Mouse (Mus musculus) forebrain, embryonic 11.5 days (tissue): ENCODE results near the gene Larp1. TPM values are rescaled to one million over a fixed set of nuclear protein-coding genes. Genes with fewer than 3 reads are reported as not detected.

Source experiments
- ATAC-seq: fragments of 200-750 bp; cut with Nextera tagmentation; replicated peaks from 2 replicates; pipeline ENCODE4 v1.8.0; 2017; ENCODE audit warnings: moderate TSS enrichment; ENCODE audit not compliant: low FRiP score
- DNase-seq: peaks from one replicate; pipeline ENCODE4 v3.0.0-alpha.2; 2017; ENCODE audit warnings: low spot score
- H3K27ac ChIP-seq: fragments of 300-500 bp; sonication (generic); 2 replicates; pipeline ENCODE4 v1.5.1; 2014; ENCODE audit warnings: low read depth, low read length
- H3K27me3 ChIP-seq: fragments of 300-500 bp; sonication (generic); 2 replicates; pipeline ENCODE4 v1.6.1; 2014; ENCODE audit warnings: mild to moderate bottlenecking, low read length, mixed read lengths; ENCODE audit not compliant: control insufficient read depth, insufficient read depth
- H3K36me3 ChIP-seq: fragments of 300-500 bp; sonication (generic); 2 replicates; pipeline ENCODE4 v1.6.1; 2014; ENCODE audit warnings: mild to moderate bottlenecking, low read length, moderate library complexity, mixed read lengths; ENCODE audit not compliant: control insufficient read depth, insufficient read depth
- H3K4me1 ChIP-seq: fragments of 300-500 bp; sonication (generic); replicated peaks from 2 replicates; pipeline ENCODE4 v1.6.1; 2014; ENCODE audit warnings: low read length, mixed read lengths; ENCODE audit not compliant: control insufficient read depth, insufficient read depth
- H3K4me2 ChIP-seq: fragments of 300-500 bp; sonication (generic); 2 replicates; pipeline ENCODE4 v1.6.1; 2014; ENCODE audit warnings: low read depth, mild to moderate bottlenecking, low read length, moderate library complexity, mixed read lengths; ENCODE audit not compliant: severe bottlenecking
- H3K4me3 ChIP-seq: fragments of 300-500 bp; sonication (generic); 2 replicates; pipeline ENCODE4 v1.5.1; 2014; ENCODE audit warnings: low read depth, low read length
- H3K9ac ChIP-seq: fragments of 300-500 bp; sonication (generic); 2 replicates; pipeline ENCODE4 v1.6.1; 2014; ENCODE audit warnings: low read length
- H3K9me3 ChIP-seq: fragments of 300-500 bp; sonication (generic); 2 replicates; pipeline ENCODE4 v1.6.1; 2016; ENCODE audit warnings: low read length, mixed read lengths; ENCODE audit not compliant: control insufficient read depth
- WGBS: fragments of 180-500 bp; shearing (Covaris S2); extraction: QIAGEN DNeasy Blood & Tissue Kit; methylation state at CpG from one replicate; pipeline ENCODE4 v1.1.7; 2014; 5-methylcytosine and 5-hydroxymethylcytosine counted together
- polyA plus RNA-seq: library from polyadenylated mRNA; unstranded; fragments of >200 nt; fragmentation: Nextera tagmentation; extraction: Ambion mirVana; gene quantifications from 2 replicates; pipeline ENCODE4 v1.2.1, GENCODE M21; 2014

The Larp1 gene
- 20.5 and 22.3 TPM in 2 replicates for polyA plus RNA-seq

DNA sequence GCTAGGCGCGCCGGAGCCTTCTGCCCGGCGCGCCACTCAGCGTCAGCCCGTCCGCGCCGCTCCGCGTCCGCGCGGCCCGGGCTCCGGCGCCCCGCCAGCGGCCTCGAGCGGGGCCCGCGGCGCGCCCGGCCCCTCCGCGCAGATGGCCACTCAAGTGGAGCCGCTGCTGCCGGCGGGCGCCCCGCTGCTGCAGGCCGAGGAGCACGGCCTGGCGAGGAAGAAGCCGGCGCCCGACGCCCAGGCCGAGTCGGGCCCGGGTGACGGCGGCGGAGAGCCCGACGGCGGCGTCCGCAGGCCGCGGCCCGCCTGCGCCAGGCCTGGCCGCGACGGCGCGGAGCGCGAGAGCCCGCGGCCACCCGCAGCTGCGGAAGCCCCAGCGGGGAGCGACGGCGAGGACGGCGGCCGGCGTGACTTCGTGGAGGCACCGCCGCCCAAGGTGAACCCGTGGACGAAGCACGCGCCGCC, at the start of gene Larp1:
Gene Larp1, plus strand, starts transcription at position 14 of the 465 bp plus-strand sequence.
- H3K4me2 ChIP-seq, result peak within 1 kb of the TSS; percentile 85
- no peak for DNase-seq
- H3K9ac ChIP-seq, result peak within 1 kb of the TSS; percentile 89
- H3K36me3 ChIP-seq, result no peaks in the 10 kb centered on the region
- H3K4me3 ChIP-seq, result peak within 1 kb of the TSS; percentile 98
- no peaks in the 10 kb centered on the region for H3K27me3 ChIP-seq
- peak within 1 kb of the TSS; percentile 64 for H3K27ac ChIP-seq
- peak; percentile 63 for ATAC-seq
- H3K4me1 ChIP-seq, result peaks cover 9% of the 10 kb centered on the region; the same call in 1 of the 2 replicates
- WGBS, result under 1% methylated on average over 53 of the region's 84 CpGs
- H3K9me3 ChIP-seq, result no peaks in the 10 kb centered on the region

DNA sequence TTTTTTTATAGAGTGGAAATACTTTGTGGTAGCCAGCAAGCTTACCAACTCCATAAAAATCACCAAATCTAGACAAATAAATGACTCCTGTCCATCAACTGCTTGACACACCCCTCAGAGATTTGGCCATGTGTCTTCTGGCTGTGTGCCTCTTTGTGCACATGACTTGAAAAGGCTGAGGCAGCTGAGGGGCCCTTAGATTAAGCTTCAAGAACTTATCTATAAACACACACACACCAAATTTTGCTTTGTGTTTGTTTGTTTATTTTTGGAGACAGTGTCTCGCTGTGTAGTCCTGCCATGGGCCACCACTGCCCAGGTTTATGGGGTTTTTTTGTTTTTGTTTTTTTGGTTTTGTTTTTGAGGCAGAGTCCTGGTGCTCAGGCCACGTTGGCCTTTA, 48.9 kb upstream of the Larp1 start:
- no peak overlapping the region for H3K9ac ChIP-seq
- H3K27ac ChIP-seq, result no peak overlapping the region
- H3K36me3 ChIP-seq, result no peaks in the 10 kb centered on the region
- DNase-seq (no peak), ATAC-seq (no peak)
- no peak overlapping the region for H3K4me3 ChIP-seq
- no peaks in the 10 kb centered on the region; the same call in 1 of the 2 replicates for H3K4me1 ChIP-seq
- no peaks in the 10 kb centered on the region for H3K9me3 ChIP-seq
- no peak overlapping the region for H3K4me2 ChIP-seq
- WGBS, result 78% methylated on average over 2 of the region's 2 CpGs
- no peaks in the 10 kb centered on the region for H3K27me3 ChIP-seq

DNA sequence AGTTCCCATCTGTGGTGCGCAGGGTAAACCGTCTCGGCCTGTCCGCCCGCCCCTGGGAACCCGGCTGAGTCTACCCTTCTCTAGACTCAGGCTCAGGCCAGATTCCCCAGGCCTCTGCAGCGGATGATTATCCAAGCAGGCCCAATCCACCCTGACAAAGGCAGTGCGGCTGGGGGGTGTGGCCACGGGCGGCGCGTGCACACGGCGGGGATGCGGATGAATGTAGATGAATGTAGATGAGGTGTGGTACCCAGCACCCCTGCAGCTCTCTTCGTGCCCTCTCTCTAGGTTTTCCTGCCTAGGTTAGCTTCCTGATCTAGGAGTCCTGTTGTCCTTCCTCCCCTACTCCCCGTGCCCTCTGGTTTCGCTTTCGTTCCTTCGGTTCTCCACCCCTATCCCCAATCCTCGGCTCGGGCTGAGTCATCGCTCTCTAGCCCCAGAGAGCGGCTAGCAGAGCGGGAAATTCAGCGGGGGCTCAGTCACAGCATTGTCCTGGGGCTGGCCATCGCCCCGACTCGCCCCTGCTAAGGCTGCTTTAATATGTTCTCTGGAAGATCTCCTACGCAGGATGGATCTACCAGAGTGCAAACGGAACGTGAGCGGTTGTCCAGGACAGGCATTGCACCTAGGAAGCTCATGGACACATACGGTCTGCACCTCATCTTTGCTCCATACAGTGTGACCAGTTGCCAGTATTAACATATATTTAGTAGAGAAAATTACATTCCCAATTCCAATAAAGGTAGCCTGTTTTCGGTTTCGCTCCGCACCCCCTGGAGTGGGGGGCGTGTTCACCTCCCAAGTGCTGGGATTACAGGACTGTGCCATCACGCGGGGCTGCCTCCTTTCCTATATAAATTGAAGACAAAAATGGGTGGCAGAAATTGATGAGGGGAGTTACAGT, 46.2 kb upstream of the Larp1 start:
- Histone ChIP-seq H3K4me1 (no peaks in the 10 kb centered on the region; the same call in 1 of the 2 replicates), H3K4me2 (peak overlapping the region; percentile 47), H3K27me3 (no peaks in the 10 kb centered on the region), H3K9ac (peak overlapping the region; percentile 68), H3K27ac (peak overlapping the region; percentile 1; the same call in 1 of the 2 replicates), H3K36me3 (no peaks in the 10 kb centered on the region), H3K4me3 (peak overlapping the region; percentile 31), H3K9me3 (no peaks in the 10 kb centered on the region)
- ATAC-seq (peak; percentile 95), DNase-seq (peak; percentile 93)
- WGBS, result under 1% methylated on average over 40 of the region's 40 CpGs

DNA sequence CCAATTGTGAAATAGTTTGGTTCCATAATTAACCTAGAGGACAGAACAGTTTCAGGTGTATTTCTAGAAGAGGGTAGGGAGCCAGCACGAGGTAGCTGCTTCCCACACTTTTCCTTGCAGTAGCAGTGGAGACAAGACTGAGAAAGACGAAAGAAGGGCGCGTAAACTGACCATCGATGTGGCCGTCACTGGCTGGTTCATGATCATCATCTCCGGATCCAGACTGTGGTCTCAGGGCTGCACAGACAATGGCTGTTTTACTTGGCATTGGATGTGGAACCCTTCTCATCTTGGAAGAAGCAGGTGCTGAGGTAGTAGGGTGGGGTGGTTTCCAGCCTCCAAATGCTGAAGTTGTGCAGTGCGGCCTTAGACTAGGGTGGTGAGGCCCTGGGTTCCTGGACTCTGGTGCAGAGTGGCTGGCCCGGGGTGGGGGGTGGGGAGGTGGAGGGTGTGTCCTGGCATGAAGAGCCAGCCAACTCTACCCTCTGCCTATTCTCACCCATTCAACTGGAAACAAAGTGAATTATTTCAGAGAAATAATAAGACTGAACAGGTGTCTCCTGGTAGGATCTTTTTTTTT, 45.5 kb upstream of the Larp1 start:
- ATAC-seq (no peak), DNase-seq (no peak)
- 34% methylated on average over 9 of the region's 9 CpGs for WGBS

DNA sequence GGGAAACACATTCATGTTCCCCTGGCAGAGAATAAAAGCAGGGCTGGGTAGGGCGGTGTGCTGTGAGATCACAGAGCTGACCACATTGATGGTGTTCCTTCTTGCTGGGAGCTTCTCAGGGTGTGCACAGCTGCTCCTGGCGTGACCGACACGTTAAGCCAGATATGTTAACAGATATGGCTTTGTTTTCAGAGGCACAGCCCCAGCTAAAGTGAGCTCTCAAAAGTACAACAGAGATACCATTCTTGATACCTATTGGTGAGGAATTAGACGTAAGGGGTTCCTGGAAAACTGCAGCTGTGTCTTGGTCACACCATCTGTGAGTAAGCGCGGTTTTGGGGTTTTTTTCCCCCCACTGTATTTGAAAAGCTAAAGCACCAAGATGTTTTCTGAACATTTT, 42.2 kb upstream of the Larp1 start:
- DNase-seq (no peak), ATAC-seq (no peak)
- H3K4me2 ChIP-seq, result no peak overlapping the region
- 85% methylated on average over 7 of the region's 7 CpGs for WGBS
- no peak overlapping the region for H3K4me3 ChIP-seq
- no peak overlapping the region for H3K27ac ChIP-seq
- no peak overlapping the region for H3K9ac ChIP-seq
- H3K9me3 ChIP-seq, result no peaks in the 10 kb centered on the region
- H3K4me1 ChIP-seq, result no peaks in the 10 kb centered on the region; the same call in 1 of the 2 replicates
- H3K27me3 ChIP-seq, result no peaks in the 10 kb centered on the region
- H3K36me3 ChIP-seq, result no peaks in the 10 kb centered on the region

More for the DNA sequence above, 45.5 kb upstream of the Larp1 start:
- Histone ChIP-seq H3K4me1 (no peaks in the 10 kb centered on the region; the same call in 1 of the 2 replicates), H3K36me3 (no peaks in the 10 kb centered on the region), H3K9ac (peak overlapping the region; percentile 68; the same call in 1 of the 2 replicates), H3K27me3 (no peaks in the 10 kb centered on the region), H3K4me2 (peak overlapping the region; percentile 47; the same call in 1 of the 2 replicates), H3K9me3 (no peaks in the 10 kb centered on the region), H3K4me3 (peak overlapping the region; percentile 31), H3K27ac (no peak overlapping the region)

DNA sequence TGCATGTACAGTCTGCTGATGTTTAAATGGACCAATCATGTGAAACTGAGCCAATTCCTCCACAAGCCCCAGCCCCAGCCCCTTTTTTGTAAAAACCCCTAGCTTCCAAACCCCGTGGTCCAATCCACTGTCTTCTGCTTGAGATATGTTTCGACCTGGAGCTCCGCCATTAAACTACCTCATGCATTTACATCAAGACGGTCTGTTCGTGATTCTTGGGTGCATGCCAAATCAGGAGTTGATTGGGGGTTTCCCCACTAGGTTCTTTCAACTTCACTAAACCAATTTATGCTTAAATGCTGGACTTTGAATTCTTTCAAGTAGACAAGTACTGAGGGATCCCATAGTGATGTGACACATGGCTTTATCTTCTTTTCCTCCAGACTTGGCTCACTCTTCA, 40.6 kb upstream of the Larp1 start:
- ATAC-seq, result no peak
- H3K4me3 ChIP-seq, result no peak overlapping the region
- 94% methylated on average over 5 of the region's 5 CpGs for WGBS
- no peak overlapping the region for H3K4me2 ChIP-seq
- H3K27me3 ChIP-seq, result no peaks in the 10 kb centered on the region
- no peak overlapping the region for H3K27ac ChIP-seq
- H3K36me3 ChIP-seq, result no peaks in the 10 kb centered on the region
- H3K4me1 ChIP-seq, result no peaks in the 10 kb centered on the region
- H3K9me3 ChIP-seq, result no peaks in the 10 kb centered on the region
- no peak for DNase-seq
- H3K9ac ChIP-seq, result no peak overlapping the region

DNA sequence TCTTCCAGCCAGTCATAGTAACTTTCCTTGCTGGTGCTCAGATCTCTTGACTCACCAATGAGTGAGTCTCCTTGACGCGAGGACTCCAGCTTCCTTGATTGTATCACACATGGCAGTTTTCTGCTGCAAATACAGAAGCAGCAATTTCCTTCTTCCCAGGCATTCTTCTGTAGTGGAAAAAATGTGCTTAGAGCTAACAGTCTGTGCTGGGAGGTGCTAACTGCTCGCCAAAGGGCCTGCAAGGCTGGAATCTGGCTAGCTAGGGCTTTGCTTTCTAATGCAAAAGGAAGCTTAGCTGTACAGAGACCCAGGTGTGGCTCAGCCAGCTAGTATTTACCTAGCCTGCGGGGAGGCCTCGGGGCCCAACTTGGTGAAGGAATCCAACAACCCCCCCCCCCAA, 38.3 kb upstream of the Larp1 start:
- no peaks in the 10 kb centered on the region for H3K9me3 ChIP-seq
- H3K27me3 ChIP-seq, result no peaks in the 10 kb centered on the region
- ATAC-seq (no peak), DNase-seq (no peak)
- no peak overlapping the region for H3K9ac ChIP-seq
- WGBS, result 30% methylated on average over 5 of the region's 5 CpGs
- H3K36me3 ChIP-seq, result no peaks in the 10 kb centered on the region
- no peak overlapping the region for H3K4me2 ChIP-seq
- no peak overlapping the region for H3K27ac ChIP-seq
- H3K4me1 ChIP-seq, result no peaks in the 10 kb centered on the region
- no peak overlapping the region for H3K4me3 ChIP-seq

DNA sequence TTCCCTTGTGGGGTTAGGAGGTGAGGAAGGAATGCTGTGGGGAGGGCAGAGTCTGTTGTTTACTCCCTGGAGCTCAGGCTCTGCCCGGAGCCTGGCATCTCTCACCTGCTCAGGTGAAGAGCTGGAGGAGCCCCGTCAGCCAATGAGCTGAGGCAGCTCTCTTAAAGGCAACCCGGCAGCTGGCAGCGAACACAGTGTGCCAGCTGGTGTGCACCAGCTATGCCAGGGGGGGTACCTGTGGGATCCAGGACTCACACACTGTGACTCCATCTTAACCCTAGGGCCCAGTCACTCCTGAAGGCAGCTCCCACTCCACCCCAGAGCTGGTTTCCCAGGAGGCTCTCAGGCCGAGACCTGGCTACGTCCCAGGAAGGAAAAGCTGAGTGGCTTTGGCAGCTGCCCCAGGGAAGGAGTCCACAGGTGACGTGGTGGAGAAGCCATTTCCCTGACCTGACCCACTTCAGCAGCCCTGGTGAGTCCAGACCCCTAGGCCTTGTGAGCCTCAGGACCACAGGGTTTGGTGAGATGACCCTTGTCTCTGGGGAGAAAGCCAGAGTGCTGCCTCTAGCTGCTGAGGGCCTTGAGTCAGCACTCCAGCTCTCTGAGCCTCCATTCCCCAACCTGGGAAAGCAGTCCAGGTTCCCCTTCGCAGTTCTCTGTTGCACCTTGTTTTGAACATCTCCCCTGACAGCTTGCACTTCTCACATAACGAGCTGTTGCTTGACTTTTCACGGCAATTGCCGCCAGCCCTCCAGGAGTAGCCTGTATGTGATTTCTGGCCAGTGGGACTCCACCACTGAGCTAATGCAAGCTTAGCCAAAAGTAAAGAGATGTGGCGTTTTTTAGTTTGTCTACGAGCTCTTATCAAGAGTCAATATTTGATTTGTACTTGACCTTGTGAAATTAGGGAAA, 35.6 kb upstream of the Larp1 start:
- no peaks in the 10 kb centered on the region for H3K27me3 ChIP-seq
- H3K9me3 ChIP-seq, result no peaks in the 10 kb centered on the region
- no peak overlapping the region for H3K9ac ChIP-seq
- H3K4me1 ChIP-seq, result no peaks in the 10 kb centered on the region
- DNase-seq (no peak), ATAC-seq (no peak)
- H3K36me3 ChIP-seq, result no peaks in the 10 kb centered on the region
- WGBS, result 82% methylated on average over 13 of the region's 13 CpGs
- no peak overlapping the region for H3K4me2 ChIP-seq
- no peak overlapping the region for H3K4me3 ChIP-seq
- no peak overlapping the region for H3K27ac ChIP-seq
